Comparison of ENCODE assay signal across 12 mouse cellular contexts in the genomic region with DNA sequence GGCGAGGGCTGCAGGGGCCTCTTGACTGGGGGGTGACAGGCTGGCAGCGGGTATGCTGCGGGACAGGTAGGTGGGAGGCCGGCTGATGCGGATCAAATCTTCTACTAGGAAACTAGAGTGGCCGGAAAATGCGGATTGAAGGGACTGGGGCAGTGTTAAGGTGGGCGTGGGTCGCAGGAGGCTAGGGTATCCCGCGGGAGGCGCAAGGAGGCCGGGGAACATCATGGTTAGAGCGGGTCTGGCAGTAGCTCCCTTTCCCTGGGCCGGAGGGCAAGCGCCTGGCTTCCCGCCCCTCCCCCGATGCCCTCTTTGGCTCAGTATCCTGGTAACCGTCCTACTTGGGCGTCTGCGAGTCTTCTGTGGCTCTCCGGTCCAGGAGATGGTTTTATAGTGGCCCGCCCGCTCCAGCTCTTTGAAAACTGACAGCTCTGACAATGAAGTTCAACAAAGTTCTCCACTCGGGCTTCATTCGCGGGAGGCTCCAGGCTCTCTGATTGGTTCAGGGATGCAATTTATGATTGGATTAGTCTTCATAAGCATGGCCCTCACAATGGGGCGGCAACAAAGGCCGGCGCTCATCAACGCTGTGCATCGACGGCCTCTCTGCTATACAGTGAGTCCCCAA. TPM values are rescaled to one million over a fixed set of nuclear protein-coding genes. Genes with fewer than 3 reads are reported as not detected.
A peak's percentile ranks its signal among the peaks of the same experiment; 100 is the strongest.
DNase-seq lines count a peak whose midpoint lies in the region; ATAC-seq and TF ChIP-seq lines count a peak whose summit lies in the region.
"Had no signal": no experiment of that assay in that cellular context is flagged by ENCODE, and none has a peak within 500 bp of the region (broad histone marks: within the 10 kb centered on the region; RNA-seq: fewer than 3 reads in every experiment).

A gene (minus strand): TSS at position 359 of the 625 bp plus-strand sequence.

- TF ChIP-seq CTCF in E14TG2a.4 (conservative IDR thresholded peaks at IDR 0.05; ENCODE audit: low read length) = no peak

- WGBS in forebrain, embryonic 16.5 days = under 1% methylated on average over 33 of the region's 33 CpGs
- under 1% methylated on average over 31 of the region's 33 CpGs for WGBS in midbrain, embryonic 12.5 days

- ATAC-seq in forebrain, embryonic 16.5 days = peak; percentile 6; the same call in 1 of the 2 replicates
- ATAC-seq in midbrain, embryonic 12.5 days (ENCODE audit: low FRiP score, low read depth) = peak; percentile 78
- ATAC-seq in erythroid progenitor cell, adult 5-6 weeks (replicated peaks; ENCODE audit: low FRiP score, poor library complexity, severe bottlenecking) = no peak

- no peak within 1 kb of the TSS for H3K9ac ChIP-seq in forebrain, embryonic 16.5 days (replicated peaks; ENCODE audit: low read depth, low read length)
- peak within 1 kb of the TSS; percentile 68 for H3K9ac ChIP-seq in midbrain, embryonic 12.5 days (replicated peaks)
- H3K9ac ChIP-seq: hindbrain, embryonic 15.5 days had no signal

- peaks cover 94% of the 10 kb centered on the region for H3K27me3 ChIP-seq in E14TG2a.4 (ENCODE audit: insufficient read depth, low read length)
- peaks cover 66% of the 10 kb centered on the region for H3K27me3 ChIP-seq in forebrain, embryonic 16.5 days (replicated peaks; ENCODE audit: control insufficient read depth, insufficient read depth, low read length)
- H3K27me3 ChIP-seq in midbrain, embryonic 12.5 days = peaks cover 76% of the 10 kb centered on the region

- H3K4me1 ChIP-seq in E14TG2a.4 (replicated peaks; ENCODE audit: low read depth, low read length) = peaks cover 79% of the 10 kb centered on the region
- H3K4me1 ChIP-seq in forebrain, embryonic 16.5 days (replicated peaks; ENCODE audit: control insufficient read depth, insufficient read depth, low read length) = peaks cover 23% of the 10 kb centered on the region
- peaks cover 81% of the 10 kb centered on the region for H3K4me1 ChIP-seq in midbrain, embryonic 12.5 days

- H3K9me3 ChIP-seq in E14TG2a.4 (ENCODE audit: low read length) = no peaks in the 10 kb centered on the region
- no peaks in the 10 kb centered on the region for H3K9me3 ChIP-seq in forebrain, embryonic 16.5 days (ENCODE audit: control insufficient read depth, low read length)
- no peaks in the 10 kb centered on the region for H3K9me3 ChIP-seq in midbrain, embryonic 12.5 days
- H3K9me3 ChIP-seq: hindbrain, embryonic 15.5 days had no signal

- H3K27ac ChIP-seq in forebrain, embryonic 16.5 days (ENCODE audit: low read length) = no peak within 1 kb of the TSS
- peak within 1 kb of the TSS; percentile 76 for H3K27ac ChIP-seq in midbrain, embryonic 12.5 days (replicated peaks)
- H3K27ac ChIP-seq: hindbrain, embryonic 15.5 days had no signal

- no peaks in the 10 kb centered on the region for H3K36me3 ChIP-seq in E14TG2a.4 (ENCODE audit: insufficient read depth, low read length)
- H3K36me3 ChIP-seq in forebrain, embryonic 16.5 days (ENCODE audit: control insufficient read depth, insufficient read depth) = no peaks in the 10 kb centered on the region
- peaks cover 10% of the 10 kb centered on the region for H3K36me3 ChIP-seq in midbrain, embryonic 12.5 days
- H3K36me3 ChIP-seq: hindbrain, embryonic 15.5 days had no signal

- no peak within 1 kb of the TSS for H3K4me2 ChIP-seq in forebrain, embryonic 16.5 days (ENCODE audit: low read length)
- peak within 1 kb of the TSS; percentile 56 for H3K4me2 ChIP-seq in midbrain, embryonic 12.5 days (replicated peaks)
- H3K4me2 ChIP-seq: hindbrain, embryonic 15.5 days had no signal

- DNase-seq in ZHBTc4 (ENCODE audit: low read depth, low spot score) = peak; percentile 40
- no peak for DNase-seq in urinary bladder, postnatal 4 days (ENCODE audit: low spot score in 2 of 2)
- DNase-seq in natural killer cell, adult 2 months (ENCODE audit: low spot score in 2 of 2) = no peak
- DNase-seq: heart, adult 11 months; lung, postnatal 10 days had no signal

- H3K4me3 ChIP-seq in E14TG2a.4 (replicated peaks; ENCODE audit: low read length) = peak within 1 kb of the TSS; percentile 45
- no peak within 1 kb of the TSS for H3K4me3 ChIP-seq in forebrain, embryonic 16.5 days (replicated peaks; ENCODE audit: low read length)
- peak within 1 kb of the TSS; percentile 52 for H3K4me3 ChIP-seq in midbrain, embryonic 12.5 days
- H3K4me3 ChIP-seq: hindbrain, embryonic 15.5 days had no signal

RNA-seq across cellular contexts. Expression of the gene that starts here (rescaled TPM):
- polyA plus RNA-seq in forebrain, embryonic 16.5 days (2015; fragmentation: Nextera tagmentation; extraction: Ambion mirVana) = 0.54 and 0.83 TPM in 2 replicates
- 176 and 184 TPM in 2 replicates for polyA plus RNA-seq in midbrain, embryonic 12.5 days (2016; fragmentation: Nextera tagmentation; extraction: Ambion mirVana)
- total RNA-seq in erythroid progenitor cell, adult 5-6 weeks (2015; ENCODE audit: low replicate concordance) = not detected in 2 replicates
- total RNA-seq in erythroid progenitor cell, adult 5-6 weeks (2017; ENCODE audit: low replicate concordance) = not detected in 2 replicates
- total RNA-seq: left cerebral cortex, postnatal 14 days; neutrophil, adult 5-6 weeks had no signal

Comparison
In these comparisons a context has a peak if more than half of its experiments do, and no peak if none do; other contexts are left out.
1. RNA of the gene that starts here (polyA plus RNA-seq): 176 to 184 TPM in midbrain, embryonic 12.5 days; 0.54 to 0.83 TPM in forebrain, embryonic 16.5 days; every median in the first group is over 10 times any median in the second.
2. Peak in ATAC-seq in forebrain, embryonic 16.5 days; RNA of the gene not detected or under 1 TPM.